Mouse (Mus musculus) liver, embryonic 16.5 days (tissue): ENCODE results near the gene Ak7. TPM values are rescaled to one million over a fixed set of nuclear protein-coding genes. Genes with fewer than 3 reads are reported as not detected.

Source experiments
- ATAC-seq: fragments of 200-750 bp; cut with Nextera tagmentation; 2 replicates; pipeline ENCODE4 v1.8.0; 2017; ENCODE audit warnings: low read depth, mild to moderate bottlenecking, moderate number of reproducible peaks, moderate library complexity
- H3K27ac ChIP-seq: fragments of 300-500 bp; sonication (generic); 2 replicates; pipeline ENCODE4 v1.5.1; 2014; ENCODE audit warnings: mild to moderate bottlenecking, low read length
- H3K27me3 ChIP-seq: fragments of 300-500 bp; sonication (generic); 2 replicates; pipeline ENCODE4 v1.6.1; 2014; ENCODE audit warnings: low read depth, low read length, mixed read lengths; ENCODE audit not compliant: control insufficient read depth, insufficient read depth
- H3K36me3 ChIP-seq: fragments of 300-500 bp; sonication (generic); 2 replicates; pipeline ENCODE4 v1.6.1; 2014; ENCODE audit warnings: mild to moderate bottlenecking; ENCODE audit not compliant: control insufficient read depth, insufficient read depth
- H3K4me1 ChIP-seq: fragments of 300-500 bp; sonication (generic); 2 replicates; pipeline ENCODE4 v1.6.1; 2014; ENCODE audit warnings: low read depth, low read length, mixed read lengths; ENCODE audit not compliant: control insufficient read depth
- H3K4me2 ChIP-seq: fragments of 300-500 bp; sonication (generic); 2 replicates; pipeline ENCODE4 v1.6.1; 2014; ENCODE audit warnings: low read depth, low read length, mixed read lengths
- H3K4me3 ChIP-seq: fragments of 300-500 bp; sonication (generic); 2 replicates; pipeline ENCODE4 v1.5.1; 2014; ENCODE audit warnings: low read depth, mild to moderate bottlenecking, low read length
- H3K9ac ChIP-seq: fragments of 300-500 bp; sonication (generic); 2 replicates; pipeline ENCODE4 v1.6.1; 2014; ENCODE audit warnings: low read depth, low read length
- H3K9me3 ChIP-seq: fragments of 300-500 bp; sonication (generic); replicated peaks from 2 replicates; pipeline ENCODE4 v1.6.1; 2016; ENCODE audit warnings: low read length; ENCODE audit not compliant: control insufficient read depth
- WGBS: fragments of 180-500 bp; shearing (Covaris S2); extraction: QIAGEN DNeasy Blood & Tissue Kit; methylation state at CpG from one replicate; pipeline ENCODE4 v1.1.7; 2014; ENCODE audit not compliant: insufficient replicate concordance; 5-methylcytosine and 5-hydroxymethylcytosine counted together
- polyA plus RNA-seq: library from polyadenylated mRNA; unstranded; fragments of >200 nt; fragmentation: Nextera tagmentation; extraction: Ambion mirVana; gene quantifications from 2 replicates; pipeline ENCODE4 v1.2.1, GENCODE M21; 2015

Gene Ak7
- polyA plus RNA-seq, 1 experiment from 2014 or later, result 0.34 TPM

- Histone ChIP-seq H3K36me3 (peaks cover 21% of the 10 kb centered on the region), H3K4me1 (peaks cover 6% of the 10 kb centered on the region; the same call in 1 of the 2 replicates), H3K27ac (no peak overlapping the region), H3K9me3 (no peaks in the 10 kb centered on the region), H3K9ac (no peak overlapping the region), H3K4me2 (no peak overlapping the region), H3K4me3 (no peak overlapping the region), H3K27me3 (no peaks in the 10 kb centered on the region)
- ATAC-seq, result no peak
Observed at GRCm38 (mm10) chr12:105798001-105798400, 92.2 kb downstream of the Ak7 start.

GRCm38 (mm10) chr12:105805790-105806189 is 100.0 kb downstream of the Ak7 start:
- Histone ChIP-seq H3K4me1 (no peaks in the 10 kb centered on the region), H3K9ac (no peak overlapping the region), H3K9me3 (no peaks in the 10 kb centered on the region), H3K4me2 (no peak overlapping the region), H3K36me3 (peaks cover 50% of the 10 kb centered on the region), H3K4me3 (no peak overlapping the region), H3K27me3 (no peaks in the 10 kb centered on the region), H3K27ac (no peak overlapping the region)
- WGBS, result 79% methylated on average over 3 of the region's 3 CpGs
- peak; percentile 53; the same call in 1 of the 2 replicates for ATAC-seq

- no peak for ATAC-seq
- Histone ChIP-seq H3K27me3 (no peaks in the 10 kb centered on the region), H3K9ac (no peak overlapping the region), H3K4me2 (no peak overlapping the region), H3K4me3 (no peak overlapping the region), H3K4me1 (no peaks in the 10 kb centered on the region), H3K27ac (no peak overlapping the region), H3K36me3 (peaks cover 51% of the 10 kb centered on the region), H3K9me3 (no peaks in the 10 kb centered on the region)
- 72% methylated on average over 3 of the region's 3 CpGs for WGBS
Observed at GRCm38 (mm10) chr12:105806205-105806604, 100.4 kb downstream of the Ak7 start.

- Histone ChIP-seq H3K9me3 (no peaks in the 10 kb centered on the region), H3K4me1 (no peaks in the 10 kb centered on the region), H3K36me3 (peaks cover 59% of the 10 kb centered on the region), H3K27me3 (no peaks in the 10 kb centered on the region), H3K4me2 (no peak overlapping the region), H3K4me3 (no peak overlapping the region), H3K27ac (no peak overlapping the region), H3K9ac (no peak overlapping the region)
- 80% methylated on average over 7 of the region's 7 CpGs for WGBS
- no peak for ATAC-seq
Observed at GRCm38 (mm10) chr12:105807416-105807815, 101.6 kb downstream of the Ak7 start.

- Histone ChIP-seq H3K27ac (no peak overlapping the region), H3K36me3 (peaks cover 58% of the 10 kb centered on the region), H3K9ac (no peak overlapping the region), H3K4me1 (no peaks in the 10 kb centered on the region), H3K4me3 (no peak overlapping the region), H3K27me3 (no peaks in the 10 kb centered on the region), H3K4me2 (no peak overlapping the region), H3K9me3 (no peaks in the 10 kb centered on the region)
- WGBS, result 67% methylated on average over 3 of the region's 3 CpGs
- no peak for ATAC-seq
Observed at GRCm38 (mm10) chr12:105808945-105809344, 103.2 kb downstream of the Ak7 start.

- no peak overlapping the region for H3K9ac ChIP-seq
- H3K4me3 ChIP-seq, result no peak overlapping the region
- no peak overlapping the region for H3K4me2 ChIP-seq
- peaks cover 56% of the 10 kb centered on the region for H3K36me3 ChIP-seq
- H3K9me3 ChIP-seq, result no peaks in the 10 kb centered on the region
- H3K4me1 ChIP-seq, result no peaks in the 10 kb centered on the region
- H3K27ac ChIP-seq, result no peak overlapping the region
- ATAC-seq, result 0 out of 2 replicates have a peak, but pooled peaks have one; percentile 30
- WGBS, result 55% methylated on average over 6 of the region's 6 CpGs
- no peaks in the 10 kb centered on the region for H3K27me3 ChIP-seq
Observed at GRCm38 (mm10) chr12:105810608-105811007, 104.8 kb downstream of the Ak7 start.

GRCm38 (mm10) chr12:105813957-105814356 is 108.2 kb downstream of the Ak7 start:
- H3K27ac ChIP-seq, result no peak overlapping the region
- peaks cover 41% of the 10 kb centered on the region for H3K36me3 ChIP-seq
- H3K9ac ChIP-seq, result no peak overlapping the region
- H3K27me3 ChIP-seq, result no peaks in the 10 kb centered on the region
- ATAC-seq, result no peak
- no peaks in the 10 kb centered on the region for H3K9me3 ChIP-seq
- H3K4me1 ChIP-seq, result no peaks in the 10 kb centered on the region
- H3K4me3 ChIP-seq, result no peak overlapping the region
- WGBS, result 80% methylated on average over 6 of the region's 6 CpGs
- H3K4me2 ChIP-seq, result no peak overlapping the region

GRCm38 (mm10) chr12:105823472-105823871 is 117.7 kb downstream of the Ak7 start:
- Histone ChIP-seq H3K27me3 (no peaks in the 10 kb centered on the region), H3K9me3 (no peaks in the 10 kb centered on the region), H3K4me1 (peaks cover 14% of the 10 kb centered on the region), H3K36me3 (peaks cover 49% of the 10 kb centered on the region), H3K4me2 (no peak overlapping the region), H3K9ac (no peak overlapping the region), H3K4me3 (no peak overlapping the region), H3K27ac (no peak overlapping the region)
- ATAC-seq, result no peak
- 65% methylated on average over 4 of the region's 4 CpGs for WGBS

GRCm38 (mm10) chr12:105824743-105825142 is 119.0 kb downstream of the Ak7 start:
- H3K4me2 ChIP-seq, result no peak overlapping the region

More at GRCm38 (mm10) chr12:105824743-105825142, 119.0 kb downstream of the Ak7 start:
- peaks cover 59% of the 10 kb centered on the region for H3K36me3 ChIP-seq
- H3K9ac ChIP-seq, result no peak overlapping the region
- H3K4me1 ChIP-seq, result peaks cover 14% of the 10 kb centered on the region
- no peaks in the 10 kb centered on the region for H3K27me3 ChIP-seq
- H3K27ac ChIP-seq, result no peak overlapping the region
- WGBS, result 23% methylated on average over 8 of the region's 8 CpGs
- ATAC-seq, result peak; percentile 91
- no peaks in the 10 kb centered on the region for H3K9me3 ChIP-seq
- no peak overlapping the region for H3K4me3 ChIP-seq
